Mouse (Mus musculus): Measurements from ENCODE around the gene Gm21985. TPM values are rescaled to one million over a fixed set of nuclear protein-coding genes. Genes with fewer than 3 reads are reported as not detected.

Gm21985 gene
- total and polyA plus RNA-seq, 3 experiments: 0.51 TPM; not detected in 2

DNA sequence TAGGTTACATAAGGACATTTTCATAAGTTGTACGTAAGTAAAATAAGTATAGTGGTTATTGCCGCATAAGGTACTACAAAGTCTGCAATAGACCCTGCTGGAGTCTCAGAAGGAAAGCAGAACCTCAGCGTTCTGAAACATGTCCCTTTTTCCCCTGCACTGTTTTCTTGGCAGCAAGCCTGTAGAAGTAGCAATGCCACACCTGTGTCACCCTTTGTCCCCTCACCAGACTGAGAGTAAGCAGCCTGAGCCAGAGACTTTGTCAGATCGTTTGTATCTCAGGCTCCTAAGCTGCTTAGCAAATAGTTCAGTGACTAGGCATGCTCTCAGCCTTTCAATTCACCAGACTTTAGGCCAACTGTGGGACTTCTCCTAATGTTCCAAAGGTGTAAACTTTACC, 20.9 kb downstream of the Gm21985 start:
- no peak for TF ChIP-seq NELFE (IDR thresholded peaks at IDR 0.05; ENCODE audit: low read depth, low read length)
- no peak for TF ChIP-seq IRF4 (IDR thresholded peaks at IDR 0.05; ENCODE audit: low read depth, low read length)
- no peak for TF ChIP-seq E2F4 (IDR thresholded peaks at IDR 0.05; ENCODE audit: insufficient replicate concordance, low read depth, low read length)
- TF ChIP-seq ZNF384 (IDR thresholded peaks at IDR 0.05; ENCODE audit: low read depth, low read length): no peak
- TF ChIP-seq BHLHE40 (IDR thresholded peaks at IDR 0.05; ENCODE audit: low read depth, low read length): no peak
- no peak for TF ChIP-seq GABPA (IDR thresholded peaks at IDR 0.05; ENCODE audit: insufficient replicate concordance, low read depth, low read length)
- TF ChIP-seq USF1 (IDR thresholded peaks at IDR 0.05; ENCODE audit: low read depth, low read length): no peak
- no peak for TF ChIP-seq SMC3 (IDR thresholded peaks at IDR 0.05; ENCODE audit: low read depth, low read length)
- in situ Hi-C loops (cut with MboI; ENCODE audit: low pct_ligation_motif_present, low pct_unique_long_range_greater_than_20kb, low sequenced_read_pairs) (no loop called here), dilution Hi-C loops (cut with MboI; ENCODE audit: extremely low pct_ligation_motif_present, extremely low pct_unique_long_range_greater_than_20kb, low sequenced_read_pairs) (no loop called here)
- Histone ChIP-seq H3K27me3 (replicated peaks) (no peaks in the 10 kb centered on the region), H3K4me2 (ENCODE audit: insufficient read depth, low read depth, poor library complexity, severe bottlenecking) (no peak overlapping the region), H3K9me3 (replicated peaks; ENCODE audit: low read length) (no peaks in the 10 kb centered on the region), H3K36me3 (replicated peaks in 1 of 2; ENCODE audit: control insufficient read depth in 1 of 2, insufficient read depth in 1 of 2, low read length in 1 of 2) (peaks cover 0 to 4% of the 10 kb centered on the region in 2 experiments), H3K79me2 (replicated peaks; ENCODE audit: control insufficient read depth, extremely low read depth, insufficient read depth, poor library complexity, severe bottlenecking) (no peaks in the 10 kb centered on the region), H3K4me3 (replicated peaks in 1 of 3; ENCODE audit: low read depth in 2 of 3, low read length in 2 of 3, poor library complexity in 1 of 3) (no peak overlapping the region), H3K9ac (ENCODE audit: insufficient read depth, low read depth) (no peak overlapping the region), H3K4me1 (ENCODE audit: control insufficient read depth in 1 of 2, insufficient read depth in 2 of 2) (no peaks in the 10 kb centered on the region), H3K27ac (ENCODE audit: insufficient read depth, low read depth) (no peak overlapping the region)
- DNase-seq (ENCODE audit: extremely low read depth): no peak

DNA sequence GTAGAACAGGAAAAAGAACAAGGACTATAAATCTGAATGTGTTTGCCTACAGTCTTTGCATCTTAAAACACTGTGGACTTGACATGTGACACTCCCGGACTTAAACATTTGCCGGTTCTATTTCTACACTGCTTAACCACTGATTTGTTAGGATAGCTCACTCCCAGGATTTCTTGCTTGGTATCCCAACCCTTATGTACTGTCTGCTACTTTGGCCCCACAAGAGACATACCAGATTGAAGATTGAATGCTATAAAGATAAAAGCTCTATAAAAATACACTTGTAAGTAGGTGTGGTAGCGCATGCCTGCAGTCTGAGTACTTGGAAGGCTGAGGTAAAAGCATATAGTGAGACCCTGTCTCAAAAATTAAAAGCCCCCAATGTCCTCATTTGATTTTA, 23.4 kb downstream of the Gm21985 start:
- Histone ChIP-seq H3K4me3 (replicated peaks in 1 of 3; ENCODE audit: low read depth in 2 of 3, low read length in 2 of 3, poor library complexity in 1 of 3) (no peak overlapping the region), H3K4me2 (ENCODE audit: insufficient read depth, low read depth, poor library complexity, severe bottlenecking) (no peak overlapping the region), H3K4me1 (ENCODE audit: control insufficient read depth in 1 of 2, insufficient read depth in 2 of 2) (no peaks in the 10 kb centered on the region), H3K79me2 (replicated peaks; ENCODE audit: control insufficient read depth, extremely low read depth, insufficient read depth, poor library complexity, severe bottlenecking) (no peaks in the 10 kb centered on the region), H3K9me3 (replicated peaks; ENCODE audit: low read length) (no peaks in the 10 kb centered on the region), H3K36me3 (replicated peaks in 1 of 2; ENCODE audit: control insufficient read depth in 1 of 2, insufficient read depth in 1 of 2, low read length in 1 of 2) (peaks cover 0 to 8% of the 10 kb centered on the region in 2 experiments), H3K27me3 (replicated peaks) (no peaks in the 10 kb centered on the region), H3K9ac (ENCODE audit: insufficient read depth, low read depth) (no peak overlapping the region), H3K27ac (ENCODE audit: insufficient read depth, low read depth) (no peak overlapping the region)
- no peak for DNase-seq (ENCODE audit: extremely low read depth)
- TF ChIP-seq ZKSCAN1 (IDR thresholded peaks at IDR 0.05; ENCODE audit: borderline replicate concordance, low read depth, low read length) (no peak), ZC3H11A (IDR thresholded peaks at IDR 0.05; ENCODE audit: low read depth, low read length) (no peak), USF2 (conservative IDR thresholded peaks at IDR 0.05; ENCODE audit: low read depth, low read length) (no peak), ZMIZ1 (IDR thresholded peaks at IDR 0.05; ENCODE audit: low read depth, low read length) (no peak), BHLHE40 (IDR thresholded peaks at IDR 0.05; ENCODE audit: low read depth, low read length) (no peak), IRF4 (IDR thresholded peaks at IDR 0.05; ENCODE audit: low read depth, low read length) (no peak), CHD2 (IDR thresholded peaks at IDR 0.05; ENCODE audit: low read length) (no peak), HCFC1 (IDR thresholded peaks at IDR 0.05; ENCODE audit: low read depth, low read length) (no peak), UBTF (IDR thresholded peaks at IDR 0.05; ENCODE audit: low read depth, low read length) (no peak), MEF2A (IDR thresholded peaks at IDR 0.05; ENCODE audit: borderline replicate concordance, low read depth, low read length) (no peak), SMC3 (IDR thresholded peaks at IDR 0.05; ENCODE audit: low read depth, low read length) (no peak), SIN3A (IDR thresholded peaks at IDR 0.05; ENCODE audit: low read length) (no peak), JUN (IDR thresholded peaks at IDR 0.05; ENCODE audit: insufficient read depth, low read depth, low read length) (no peak), JUND (conservative IDR thresholded peaks at IDR 0.05; ENCODE audit: low read depth, low read length) (no peak), MAX (IDR thresholded peaks at IDR 0.05; ENCODE audit: low read length) (no peak), TCF12 (IDR thresholded peaks at IDR 0.05; ENCODE audit: low read depth, low read length) (no peak), PAX5 (IDR thresholded peaks at IDR 0.05; ENCODE audit: low read length) (no peak)
- dilution Hi-C loops (cut with MboI; ENCODE audit: extremely low pct_ligation_motif_present, extremely low pct_unique_long_range_greater_than_20kb, low sequenced_read_pairs): no loop called here
- in situ Hi-C loops (cut with MboI; ENCODE audit: low pct_ligation_motif_present, low pct_unique_long_range_greater_than_20kb, low sequenced_read_pairs): no loop called here
